Mouse (Mus musculus) liver, adult 2 months (tissue): ENCODE data around the gene Cntn4.

Experiments
- CTCF ChIP-seq: fragments of 200-500 bp; IDR thresholded peaks from 2 replicates; pipeline ENCODE4 v1.5.1; 2011; ENCODE audit warnings: low read depth, low read length, control low read depth
- POLR2A ChIP-seq: fragments of 200-500 bp; IDR thresholded peaks from 2 replicates; pipeline ENCODE4 v1.6.1; 2011; ENCODE audit warnings: low read length, control low read depth; ENCODE audit not compliant: insufficient read depth; ENCODE audit errors: extremely low read depth

DNA sequence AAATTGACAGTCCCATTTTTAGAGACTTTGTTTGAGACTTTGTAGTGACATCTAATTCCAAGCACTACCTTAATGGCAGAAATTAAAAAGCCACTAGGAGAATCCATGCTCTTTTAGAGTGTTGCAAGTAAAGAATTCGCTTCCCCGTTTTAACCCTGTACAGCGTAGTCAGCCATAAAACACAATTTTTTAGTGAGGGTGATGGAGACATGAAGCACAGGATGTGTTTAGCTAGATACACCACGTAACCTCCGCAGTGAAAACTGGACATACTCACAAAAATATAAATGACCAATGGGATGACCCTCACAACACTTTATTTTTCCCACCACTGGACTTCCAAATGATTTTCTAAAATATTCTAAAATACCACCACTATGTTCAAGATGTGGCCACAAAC is 1069.8 kb downstream of the Cntn4 start:
- TF ChIP-seq CTCF (no peak), POLR2A (no peak)
